12 mouse cellular contexts compared by ENCODE assay signal in the genomic region with DNA sequence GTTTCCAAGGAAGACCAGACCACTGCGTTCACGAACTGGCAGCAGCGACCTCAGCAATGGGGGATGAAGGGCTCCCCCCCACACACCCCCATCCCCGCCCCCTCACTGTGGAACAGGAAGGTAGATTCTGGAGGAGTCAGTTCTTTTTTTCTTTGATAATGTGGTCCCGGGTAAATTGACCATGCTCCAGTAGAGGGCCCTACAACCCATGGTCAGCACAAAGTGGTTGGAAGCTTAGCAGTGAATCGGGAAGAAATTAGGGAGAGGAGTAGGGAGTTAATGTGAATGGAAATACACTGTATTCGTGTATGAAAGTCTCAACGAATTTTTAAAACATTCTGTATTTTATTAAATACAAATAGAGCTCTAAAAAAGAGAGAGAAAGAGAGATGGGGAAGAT. TPM values are rescaled to one million over a fixed set of nuclear protein-coding genes. Genes with fewer than 3 reads are reported as not detected.
A peak's percentile ranks its signal among the peaks of the same experiment; 100 is the strongest.
DNase-seq lines count a peak whose midpoint lies in the region; ATAC-seq lines count a peak whose summit lies in the region.
"Had no signal": no experiment of that assay in that cellular context is flagged by ENCODE, and none has a peak within 500 bp of the region (broad histone marks: within the 10 kb centered on the region; RNA-seq: fewer than 3 reads in every experiment).

No protein-coding gene starts in this region.

- 0 out of 2 replicates have a peak, but pooled peaks cover 2% of the 10 kb centered on the region for H3K4me1 ChIP-seq in forebrain, embryonic 13.5 days
- no peaks in the 10 kb centered on the region for H3K4me1 ChIP-seq in forebrain, embryonic 15.5 days
- H3K4me1 ChIP-seq in kidney, embryonic 14.5 days (ENCODE audit: control insufficient read depth, insufficient read depth, low read length): no peaks in the 10 kb centered on the region
- no peaks in the 10 kb centered on the region for H3K4me1 ChIP-seq in midbrain, embryonic 11.5 days (ENCODE audit: control insufficient read depth, insufficient read depth, low read length)
- H3K4me1 ChIP-seq in midbrain, embryonic 10.5 days: no peaks in the 10 kb centered on the region
- H3K4me1 ChIP-seq: hindbrain, embryonic 15.5 days had no signal

- peak; percentile 58 for ATAC-seq in forebrain, embryonic 13.5 days
- ATAC-seq in forebrain, embryonic 15.5 days (replicated peaks): no peak
- no peak for ATAC-seq in kidney, embryonic 14.5 days (ENCODE audit: low FRiP score, low TSS enrichment)
- 0 out of 2 replicates have a peak, but pooled peaks have one; percentile 44 for ATAC-seq in midbrain, embryonic 11.5 days (ENCODE audit: low FRiP score)

- H3K9ac ChIP-seq in forebrain, embryonic 13.5 days: no peak overlapping the region
- H3K9ac ChIP-seq in forebrain, embryonic 15.5 days (replicated peaks): no peak overlapping the region
- H3K9ac ChIP-seq in kidney, embryonic 14.5 days (ENCODE audit: low read depth, low read length): no peak overlapping the region
- H3K9ac ChIP-seq in midbrain, embryonic 11.5 days (ENCODE audit: low read length): no peak overlapping the region
- H3K9ac ChIP-seq: hindbrain, embryonic 15.5 days had no signal

- H3K27me3 ChIP-seq in forebrain, embryonic 13.5 days: no peaks in the 10 kb centered on the region
- H3K27me3 ChIP-seq in forebrain, embryonic 15.5 days: no peaks in the 10 kb centered on the region
- no peaks in the 10 kb centered on the region for H3K27me3 ChIP-seq in kidney, embryonic 14.5 days (ENCODE audit: control insufficient read depth, insufficient read depth, low read length)
- H3K27me3 ChIP-seq in midbrain, embryonic 11.5 days (ENCODE audit: control insufficient read depth, insufficient read depth, low read length): no peaks in the 10 kb centered on the region
- no peaks in the 10 kb centered on the region for H3K27me3 ChIP-seq in midbrain, embryonic 10.5 days (ENCODE audit: low read depth, poor library complexity, severe bottlenecking)
- H3K27me3 ChIP-seq: hindbrain, embryonic 15.5 days had no signal

- peaks cover 59% of the 10 kb centered on the region for H3K36me3 ChIP-seq in forebrain, embryonic 13.5 days (ENCODE audit: poor library complexity, severe bottlenecking)
- peaks cover 50% of the 10 kb centered on the region for H3K36me3 ChIP-seq in forebrain, embryonic 15.5 days
- H3K36me3 ChIP-seq in kidney, embryonic 14.5 days (ENCODE audit: control insufficient read depth, insufficient read depth, low read length): peaks cover 48% of the 10 kb centered on the region
- 0 out of 2 replicates have a peak, but pooled peaks cover 6% of the 10 kb centered on the region for H3K36me3 ChIP-seq in midbrain, embryonic 11.5 days (ENCODE audit: control insufficient read depth, insufficient read depth, low read length)
- peaks cover 87% of the 10 kb centered on the region for H3K36me3 ChIP-seq in midbrain, embryonic 10.5 days

- H3K27ac ChIP-seq in forebrain, embryonic 13.5 days: no peak overlapping the region
- no peak overlapping the region for H3K27ac ChIP-seq in forebrain, embryonic 15.5 days (replicated peaks)
- no peak overlapping the region for H3K27ac ChIP-seq in kidney, embryonic 14.5 days (ENCODE audit: low read depth, low read length)
- no peak overlapping the region for H3K27ac ChIP-seq in midbrain, embryonic 11.5 days (ENCODE audit: low read depth, low read length)
- H3K27ac ChIP-seq in midbrain, embryonic 10.5 days (replicated peaks): no peak overlapping the region
- H3K27ac ChIP-seq: hindbrain, embryonic 15.5 days had no signal

- WGBS in forebrain, embryonic 13.5 days: 50% methylated on average over 8 of the region's 8 CpGs
- 54% methylated on average over 8 of the region's 8 CpGs for WGBS in forebrain, embryonic 15.5 days
- WGBS in kidney, embryonic 14.5 days: 47% methylated on average over 8 of the region's 8 CpGs
- WGBS in midbrain, embryonic 11.5 days: 58% methylated on average over 8 of the region's 8 CpGs
- WGBS in midbrain, embryonic 10.5 days: 68% methylated on average over 8 of the region's 8 CpGs

- no peaks in the 10 kb centered on the region for H3K9me3 ChIP-seq in forebrain, embryonic 13.5 days (replicated peaks)
- H3K9me3 ChIP-seq in forebrain, embryonic 15.5 days: no peaks in the 10 kb centered on the region
- H3K9me3 ChIP-seq in kidney, embryonic 14.5 days (ENCODE audit: control insufficient read depth, low read length): no peaks in the 10 kb centered on the region
- H3K9me3 ChIP-seq in midbrain, embryonic 11.5 days (ENCODE audit: control insufficient read depth, low read length): no peaks in the 10 kb centered on the region
- H3K9me3 ChIP-seq in midbrain, embryonic 10.5 days (replicated peaks): no peaks in the 10 kb centered on the region
- H3K9me3 ChIP-seq: hindbrain, embryonic 15.5 days had no signal

- H3K4me2 ChIP-seq in forebrain, embryonic 13.5 days: no peak overlapping the region
- no peak overlapping the region for H3K4me2 ChIP-seq in forebrain, embryonic 15.5 days (replicated peaks)
- no peak overlapping the region for H3K4me2 ChIP-seq in kidney, embryonic 14.5 days (replicated peaks; ENCODE audit: low read depth, low read length)
- H3K4me2 ChIP-seq in midbrain, embryonic 11.5 days: no peak overlapping the region
- H3K4me2 ChIP-seq: hindbrain, embryonic 15.5 days; liver, embryonic 11.5 days had no signal

- peak; percentile 63 for DNase-seq in kidney, adult 9 months
- no peak for DNase-seq in midbrain, embryonic 11.5 days (ENCODE audit: low spot score, missing footprints)
- DNase-seq in midbrain, embryonic 10.5 days (ENCODE audit: low spot score): no peak
- DNase-seq in kidney, postnatal 4 days: peak; percentile 31 to 49
- DNase-seq in adrenal gland, adult 8-10 months: no peak
- DNase-seq: adrenal gland, postnatal 14 days; right cerebral cortex, postnatal 4 days had no signal

- no peak overlapping the region for H3K4me3 ChIP-seq in forebrain, embryonic 13.5 days
- no peak overlapping the region for H3K4me3 ChIP-seq in forebrain, embryonic 15.5 days
- H3K4me3 ChIP-seq in kidney, embryonic 14.5 days (ENCODE audit: low read length): no peak overlapping the region
- H3K4me3 ChIP-seq in midbrain, embryonic 11.5 days (ENCODE audit: low read depth, low read length): no peak overlapping the region
- H3K4me3 ChIP-seq in midbrain, embryonic 10.5 days: no peak overlapping the region
- H3K4me3 ChIP-seq: hindbrain, embryonic 15.5 days had no signal

RNA-seq across cellular contexts. Expression of gene Paip1, which starts 35.3 kb away (rescaled TPM):
- polyA plus RNA-seq in forebrain, embryonic 13.5 days (2015; fragmentation: Nextera tagmentation; extraction: Ambion mirVana): 178 and 207 TPM in 2 replicates
- polyA plus RNA-seq in forebrain, embryonic 15.5 days (2015; fragmentation: Nextera tagmentation; extraction: Ambion mirVana): 161 and 166 TPM in 2 replicates
- polyA plus RNA-seq in kidney, embryonic 14.5 days (2014; fragmentation: Nextera tagmentation; extraction: Ambion mirVana): 91.4 and 101 TPM in 2 replicates
- 153 and 170 TPM in 2 replicates for polyA plus RNA-seq in midbrain, embryonic 11.5 days (2014; fragmentation: Nextera tagmentation; extraction: Ambion mirVana)
- 115 and 138 TPM in 2 replicates for polyA plus RNA-seq in midbrain, embryonic 10.5 days (2016; fragmentation: Nextera tagmentation; extraction: Ambion mirVana)
- 100 to 1,000 TPM; 137 to 191 (median 143) TPM for total RNA-seq in adrenal gland, adult 8-10 months (2022)

Comparison
In these comparisons a context has a peak if more than half of its experiments do, and no peak if none do; other contexts are left out.
1. ATAC-seq: peak in forebrain, embryonic 13.5 days (single experiment) and midbrain, embryonic 11.5 days (single experiment); none in forebrain, embryonic 15.5 days (single experiment) and kidney, embryonic 14.5 days (single experiment).
2. DNase-seq: peak in kidney, adult 9 months (single experiment) and kidney, postnatal 4 days (2 of 2); none in midbrain, embryonic 11.5 days (single experiment), midbrain, embryonic 10.5 days (single experiment) and adrenal gland, adult 8-10 months (single experiment).